Mouse (Mus musculus): ENCODE results near the gene Gm37240.

DNA sequence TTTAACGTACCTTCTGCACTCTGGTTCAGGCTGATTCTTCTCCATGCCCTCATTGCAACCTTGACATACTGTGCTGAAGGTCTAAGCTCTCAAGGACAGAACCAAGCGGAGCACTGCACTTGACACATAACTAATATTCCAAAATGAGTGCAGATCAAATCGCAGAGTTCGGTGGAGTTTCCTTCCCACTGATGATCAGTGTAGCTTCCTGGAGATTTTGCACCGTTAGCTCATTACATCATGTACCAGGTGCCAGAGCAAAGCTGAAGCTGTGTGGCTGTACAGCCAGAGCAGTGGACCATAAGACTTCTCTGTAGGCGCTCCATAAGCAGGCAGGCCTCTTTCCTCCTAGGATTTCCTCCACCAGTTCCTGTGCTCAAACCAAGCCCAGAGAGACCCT, 427.3 kb downstream of the Gm37240 start:
- no peak for TF ChIP-seq CHD2 (IDR thresholded peaks at IDR 0.05; ENCODE audit: low read depth, low read length)
- TF ChIP-seq ZC3H11A (IDR thresholded peaks at IDR 0.05; ENCODE audit: borderline replicate concordance, low read depth, low read length), result no peak

All from ES-E14 (cell line).